Mouse (Mus musculus) brain, embryonic 14.5 days (tissue): ENCODE measurements around the gene Sft2d1. TPM values are rescaled to one million over a fixed set of nuclear protein-coding genes. Genes with fewer than 3 reads are reported as not detected.
"Not testable (repeated sequence)": the region's sequence is repeated elsewhere in the genome, so short reads cannot be mapped to it uniquely, and the experiment has no call there.

Experiments
- DNase-seq: peaks from one replicate; pipeline ENCODE4 v3.0.0-alpha.2; 2011; ENCODE audit warnings: low read depth
- CTCF ChIP-seq: fragments of 200-500 bp; IDR thresholded peaks from 2 replicates; pipeline ENCODE4 v1.5.1; 2012; ENCODE audit warnings: inconsistent platforms, mild to moderate bottlenecking, moderate library complexity, borderline replicate concordance; ENCODE audit not compliant: insufficient read depth, insufficient read length; ENCODE audit errors: extremely low read depth
- POLR2A ChIP-seq: fragments of 200-500 bp; IDR thresholded peaks from 2 replicates; pipeline ENCODE4 v1.6.1; 2012; ENCODE audit warnings: mild to moderate bottlenecking, inconsistent platforms, borderline replicate concordance; ENCODE audit not compliant: poor library complexity, insufficient read depth, insufficient read length, severe bottlenecking; ENCODE audit errors: extremely low read depth
- polyA plus RNA-seq: library from polyadenylated mRNA; depleted of rRNA; stranded (reverse); fragments of >200 nt; gene quantifications from 2 replicates; pipeline ENCODE4 v1.2.3, GENCODE M21; 2012

Sft2d1 gene
- polyA plus RNA-seq, 1 experiment, result 156 TPM

DNA sequence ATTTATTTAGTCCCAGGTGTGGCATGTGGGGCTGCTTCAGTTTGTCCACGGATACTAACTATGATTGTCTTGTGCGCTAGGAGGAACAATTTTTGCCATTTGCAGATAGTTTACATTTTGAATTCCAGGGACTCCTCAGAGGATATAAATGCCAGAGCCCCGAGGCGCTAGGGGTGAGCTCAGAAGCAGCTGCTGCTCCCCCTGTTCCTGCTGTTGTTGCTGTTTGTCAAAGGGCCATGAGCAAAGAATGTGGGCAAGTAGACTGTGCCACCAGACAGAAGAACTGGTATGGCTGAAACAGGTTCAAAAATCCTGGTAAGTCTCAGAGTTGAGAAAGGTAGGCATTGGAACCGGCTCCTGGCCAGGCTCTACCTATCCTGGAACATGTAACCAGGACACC is 7.2 kb upstream of the Sft2d1 start:
- no peak for TF ChIP-seq CTCF
- no peak for TF ChIP-seq POLR2A
- no peak for DNase-seq

DNA sequence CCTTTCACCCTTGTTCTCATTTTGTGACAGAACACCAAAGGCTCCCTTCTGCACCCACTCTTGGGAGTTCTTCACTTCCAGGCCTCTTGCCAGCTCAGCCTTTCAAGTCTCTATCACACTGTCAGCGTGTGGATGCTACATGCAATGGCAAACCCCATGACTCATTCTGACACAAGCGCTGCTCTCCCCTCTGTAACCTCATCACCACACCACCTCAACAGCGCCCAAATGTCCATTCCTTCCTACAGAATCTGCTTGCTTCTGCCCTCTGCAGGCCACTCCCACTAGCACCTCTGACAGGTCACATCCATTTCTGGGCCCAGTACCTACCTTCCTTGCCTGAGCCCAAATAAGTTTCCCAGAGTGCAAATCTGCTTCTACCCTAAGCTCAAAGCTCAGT is 5.1 kb upstream of the Sft2d1 start:
- DNase-seq, result no peak
- peak; percentile 22; the same call in 1 of the 2 replicates for TF ChIP-seq CTCF
- no peak for TF ChIP-seq POLR2A

DNA sequence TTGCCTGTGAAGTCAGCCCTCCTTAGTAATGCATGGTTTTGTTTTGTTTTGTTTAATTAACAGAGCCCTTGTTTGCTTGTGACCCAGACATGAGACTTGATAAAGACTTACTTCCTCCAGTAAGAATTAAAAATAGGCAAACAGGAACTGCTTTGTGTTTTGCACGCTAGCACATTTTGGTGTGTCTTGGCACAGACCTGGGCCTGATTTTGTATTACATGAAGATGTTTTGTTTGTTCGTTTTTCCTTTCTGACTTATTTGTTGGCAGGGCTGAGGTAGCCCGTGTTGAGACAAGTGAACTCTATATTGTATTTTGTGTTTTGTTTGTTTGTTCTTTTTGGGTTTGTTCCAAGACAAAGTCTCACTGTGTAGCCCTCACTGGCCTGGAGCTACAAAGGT is 849 bp downstream of the Sft2d1 start:
- no peak for TF ChIP-seq POLR2A
- no peak for DNase-seq

DNA sequence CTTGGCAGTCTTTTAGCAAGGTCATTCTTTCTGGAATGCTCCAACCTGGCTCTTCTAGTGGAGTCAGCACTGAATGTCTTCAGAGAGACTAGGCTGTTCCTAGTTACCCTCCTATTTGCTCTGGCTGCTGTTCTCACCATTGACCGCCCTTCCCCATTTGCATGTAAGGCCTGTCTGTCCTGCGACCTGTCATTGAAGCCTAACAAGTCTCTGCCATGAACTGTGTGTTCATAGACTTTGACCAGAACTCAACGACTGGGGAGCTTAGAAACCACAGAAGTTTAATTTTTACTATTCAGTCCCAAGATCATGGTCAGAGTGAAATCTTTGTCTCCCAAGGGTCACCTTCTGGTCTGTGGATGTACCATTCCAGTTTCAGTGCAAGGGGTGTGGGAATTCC is 3.1 kb downstream of the Sft2d1 start:
- TF ChIP-seq CTCF (no peak), POLR2A (no peak)
- no peak for DNase-seq

DNA sequence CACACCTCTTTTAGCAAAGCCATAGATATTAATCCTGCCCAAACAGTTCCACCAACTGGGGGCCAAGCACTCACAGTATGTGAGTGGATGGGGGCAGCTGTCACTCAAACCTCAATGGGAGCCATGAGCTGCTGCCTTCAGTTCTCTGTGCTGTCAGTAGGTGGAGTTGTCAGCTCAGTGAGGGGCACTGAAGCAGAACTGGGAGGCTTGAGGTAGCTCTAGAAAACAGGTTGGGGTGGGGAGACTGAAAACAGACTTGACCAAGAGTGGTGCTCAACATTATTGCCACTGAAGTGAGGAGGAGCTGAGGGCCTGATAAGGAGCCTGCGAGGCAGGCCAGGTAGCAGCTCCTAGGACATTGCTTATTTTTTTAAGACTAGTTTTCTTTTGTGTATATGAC is 5.3 kb downstream of the Sft2d1 start:
- peak; percentile 33 for DNase-seq
- TF ChIP-seq POLR2A (no peak), CTCF (peak; percentile 50; the same call in 1 of the 2 replicates)

DNA sequence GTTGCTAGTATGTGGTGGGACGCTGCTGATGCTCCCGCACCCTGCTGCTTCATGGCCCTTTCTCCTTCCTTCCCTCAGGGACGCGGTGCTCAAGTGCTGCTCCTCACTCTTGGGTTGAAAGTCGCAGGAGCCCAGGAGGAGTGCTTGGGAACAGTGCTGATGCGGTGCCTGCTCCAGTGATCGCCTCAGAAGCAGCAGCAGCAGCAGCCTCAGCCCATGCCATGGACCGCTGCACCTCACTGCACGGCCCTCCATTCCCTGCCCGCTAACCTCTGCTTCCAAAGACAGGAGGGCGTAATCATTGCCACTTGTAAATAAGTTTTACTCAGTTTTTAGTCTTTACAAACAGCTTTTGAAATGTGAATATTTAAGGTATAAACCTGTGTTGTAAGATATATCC is 16.0 kb downstream of the Sft2d1 start:
- not testable (repeated sequence) for DNase-seq

DNA sequence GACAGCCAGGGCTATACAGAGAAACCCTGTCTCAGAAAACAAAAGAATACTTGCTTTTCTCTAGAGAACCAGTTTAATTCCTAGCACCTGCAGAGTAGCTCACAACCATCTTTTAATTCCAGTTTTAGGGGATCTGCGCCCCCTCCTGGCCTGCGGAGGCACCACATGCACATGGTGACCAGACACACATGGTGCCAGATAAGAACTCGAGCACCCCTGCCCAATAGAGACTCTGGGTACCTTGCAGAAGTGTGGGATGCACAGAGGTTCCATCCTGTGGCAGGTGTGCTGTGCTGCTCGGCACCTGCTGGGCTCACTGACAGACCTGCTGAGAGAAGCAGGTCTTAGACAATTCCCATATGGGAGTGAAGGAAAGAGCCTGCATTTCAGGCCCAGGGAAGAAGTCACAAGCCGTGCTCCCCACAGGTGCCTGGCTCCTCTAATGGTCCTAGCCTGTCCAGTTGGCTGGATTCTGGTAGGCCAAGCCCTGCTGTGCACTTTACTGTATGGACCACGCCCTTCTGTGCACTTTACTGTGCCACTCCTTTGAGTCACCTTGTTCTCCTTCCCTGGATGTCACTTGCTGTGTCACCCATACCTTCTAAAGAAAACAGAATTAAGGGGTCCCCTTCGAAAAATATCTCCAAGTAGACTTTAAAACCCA is 17.7 kb downstream of the Sft2d1 start:
- DNase-seq, result no peak
- TF ChIP-seq POLR2A, result no peak
- TF ChIP-seq CTCF, result peak; percentile 52; the same call in 1 of the 2 replicates

DNA sequence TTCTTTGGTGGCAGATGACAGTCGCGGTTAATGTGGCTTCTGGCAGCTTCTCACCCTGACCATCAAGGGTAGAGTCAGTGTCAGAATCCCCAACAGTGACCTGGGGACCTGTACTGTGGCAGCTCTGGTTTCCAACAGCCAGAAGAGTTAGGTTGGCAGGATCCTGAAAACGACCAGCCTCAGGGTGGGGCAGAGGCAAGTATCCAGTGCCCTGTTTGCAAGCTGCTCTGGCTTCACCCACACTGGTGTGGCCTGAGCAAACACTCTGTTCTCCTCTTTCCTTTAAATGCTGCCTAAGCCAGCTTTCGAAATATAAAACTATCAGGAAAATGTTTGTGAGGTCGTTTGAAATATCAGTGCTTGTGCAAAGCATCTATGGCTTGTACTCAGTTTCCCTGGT is 19.7 kb downstream of the Sft2d1 start:
- no peak for DNase-seq
- TF ChIP-seq POLR2A, result no peak
- no peak for TF ChIP-seq CTCF

DNA sequence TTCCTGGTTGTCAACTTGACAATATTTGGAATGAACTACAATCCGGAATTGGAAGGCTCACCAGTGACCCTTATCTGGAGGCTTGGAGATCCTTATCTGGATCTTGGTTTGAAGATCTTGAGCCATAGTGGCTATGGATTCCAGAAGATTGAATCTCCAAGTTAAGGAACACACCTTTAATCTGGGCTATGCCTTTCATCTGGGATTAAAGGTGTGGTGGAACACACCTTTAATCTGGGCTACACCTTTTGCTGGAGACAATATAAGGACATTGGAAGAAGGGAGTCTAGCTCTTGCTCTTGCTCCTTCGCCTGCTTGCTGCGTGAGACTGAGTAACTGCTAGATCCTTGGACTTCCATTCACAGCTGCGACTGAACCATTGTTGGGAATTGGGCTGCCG is 26.3 kb downstream of the Sft2d1 start, which contains the start of gene Prr18:
Gene Prr18 (plus strand): TSS at position 301 of the 400 bp plus-strand sequence.
- not testable (repeated sequence) for DNase-seq

DNA sequence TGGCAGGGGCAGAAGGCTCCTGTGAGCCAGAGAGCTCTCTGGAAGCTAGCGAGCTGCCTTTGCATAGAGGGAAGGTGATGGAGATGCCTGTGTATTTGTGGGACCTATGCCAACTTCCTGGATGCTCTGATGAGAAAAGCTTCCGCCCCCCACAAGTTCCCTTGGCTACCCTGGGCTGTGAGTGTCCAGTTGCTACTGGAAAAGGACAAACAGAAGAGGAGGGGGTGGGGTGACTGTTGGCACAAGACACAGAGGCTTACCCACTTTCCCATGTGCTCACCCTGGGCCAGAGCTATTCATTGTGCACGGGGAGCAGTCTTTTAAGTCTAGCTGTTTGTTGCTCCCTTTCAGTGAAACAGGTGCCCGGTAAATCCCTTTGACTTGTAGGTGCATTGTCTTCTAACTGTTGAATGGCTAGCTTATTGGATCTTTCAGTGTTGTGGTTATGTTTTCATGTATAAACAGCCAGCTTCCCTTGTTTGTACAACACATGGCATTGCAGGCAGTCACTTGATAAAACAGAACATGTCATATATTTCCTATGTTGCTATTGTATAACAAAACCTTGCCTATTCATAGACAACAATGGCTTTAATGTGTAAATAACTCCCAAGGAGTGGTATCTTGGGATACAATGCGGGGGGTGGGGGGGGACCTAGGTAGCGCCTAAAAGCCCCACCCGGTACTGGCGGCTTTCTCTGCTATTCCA is 28.9 kb downstream of the Sft2d1 start:
- peak; percentile 77 for DNase-seq
- no peak for TF ChIP-seq POLR2A
- TF ChIP-seq CTCF, result no peak

DNA sequence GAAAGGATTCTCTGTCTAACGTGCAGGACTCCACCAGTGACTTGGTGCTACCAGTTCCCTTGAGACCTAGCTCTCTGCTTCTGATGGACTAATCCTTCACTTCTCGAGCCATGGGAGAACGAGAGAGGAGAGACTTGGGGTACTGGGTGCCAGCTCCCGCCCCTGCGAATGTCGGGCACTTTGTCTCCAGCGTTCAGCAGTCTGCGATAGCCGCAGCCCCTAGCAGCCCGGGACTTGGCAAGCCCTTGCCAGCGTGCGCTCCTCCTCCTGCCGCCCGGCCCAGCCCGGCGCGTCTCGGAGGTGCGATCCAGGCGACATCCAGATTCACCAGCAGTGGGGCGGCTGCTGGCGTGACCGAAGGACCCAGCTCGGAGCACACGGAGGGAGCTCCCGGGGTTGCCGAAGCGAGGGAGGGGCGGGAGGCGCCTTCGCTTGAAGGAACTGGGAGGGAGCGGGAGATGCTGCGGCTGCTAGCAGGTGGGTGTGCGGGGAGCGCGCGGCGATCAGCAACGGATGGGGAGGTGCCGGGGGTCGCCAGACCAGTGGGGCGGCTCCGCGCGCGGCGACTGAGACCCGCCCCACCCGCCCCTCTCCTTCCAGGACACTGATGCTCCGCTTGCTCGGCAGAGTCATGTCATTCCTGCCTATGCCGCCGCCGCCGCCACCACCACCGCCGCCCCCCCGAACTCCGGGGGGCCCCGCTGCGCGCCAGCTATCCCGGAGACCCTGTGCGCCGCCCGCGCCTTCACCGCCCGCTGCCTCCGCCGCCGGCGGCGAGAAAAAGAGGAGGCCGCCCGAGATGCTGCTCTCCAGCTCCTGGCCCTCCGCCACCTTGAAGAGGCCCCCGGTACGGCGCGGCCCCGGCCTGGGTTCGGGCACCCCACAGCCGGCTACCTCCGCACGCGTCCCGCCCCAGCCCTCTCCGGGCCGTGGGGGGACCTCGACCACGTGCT is 29.8 kb downstream of the Sft2d1 start:
- DNase-seq, result peak; percentile 81
- TF ChIP-seq POLR2A (0 out of 2 replicates have a peak, but pooled peaks have one; percentile 4), CTCF (no peak)

DNA sequence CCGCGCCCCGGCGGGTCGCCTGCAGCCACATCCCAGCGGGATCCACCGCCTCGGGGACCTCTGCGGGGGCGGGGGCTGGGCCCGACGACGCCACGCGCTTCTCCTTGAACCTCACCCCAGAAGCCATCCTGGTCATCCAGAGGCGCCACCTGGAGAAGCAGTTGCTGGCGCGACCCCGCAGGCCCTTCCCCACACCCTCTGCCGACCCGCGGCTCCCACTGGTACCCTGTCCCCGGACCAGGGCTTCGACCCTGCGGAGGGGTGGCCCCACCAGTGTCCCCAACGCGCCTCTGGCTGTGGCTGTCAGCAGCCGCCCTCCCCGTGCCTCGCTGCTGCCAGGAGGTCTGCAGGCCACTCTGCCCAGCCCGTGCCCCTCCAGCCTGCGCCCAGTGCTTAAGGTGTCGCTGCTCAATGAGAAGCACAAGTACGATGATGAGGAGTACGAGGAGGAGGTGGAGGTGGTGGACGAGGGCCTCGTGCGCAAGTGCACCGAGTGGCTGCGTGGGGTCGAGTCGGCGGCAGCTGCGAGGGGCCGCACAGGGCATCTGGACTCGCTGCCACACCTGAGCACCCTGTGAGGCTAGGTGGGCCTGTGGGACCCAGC is 30.6 kb downstream of the Sft2d1 start:
- DNase-seq, result peak; percentile 26
- no peak for TF ChIP-seq CTCF

DNA sequence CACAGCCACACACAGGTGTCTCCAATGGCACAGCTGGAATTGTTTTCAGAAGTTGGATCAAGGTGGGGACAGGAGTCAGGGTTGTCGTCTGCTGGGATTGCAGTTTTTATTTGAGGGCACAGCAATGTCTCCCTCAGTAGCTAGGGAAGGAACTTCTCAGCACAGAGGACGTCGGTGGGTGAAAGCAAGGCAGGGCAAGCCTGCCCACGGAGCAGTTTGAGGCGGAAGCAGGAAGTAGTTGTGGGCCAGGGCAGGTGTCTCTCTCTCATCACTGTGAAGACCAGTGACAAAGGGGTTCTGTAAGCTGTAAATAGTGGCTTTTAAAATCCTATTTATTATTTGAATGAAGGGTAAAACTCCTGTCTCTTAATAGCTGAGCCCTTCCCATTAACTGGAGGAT is 31.8 kb downstream of the Sft2d1 start:
- no peak for DNase-seq
- no peak for TF ChIP-seq CTCF
- TF ChIP-seq POLR2A, result no peak
